Mouse (Mus musculus): Measurements from ENCODE around the gene Rad51b.

DNA sequence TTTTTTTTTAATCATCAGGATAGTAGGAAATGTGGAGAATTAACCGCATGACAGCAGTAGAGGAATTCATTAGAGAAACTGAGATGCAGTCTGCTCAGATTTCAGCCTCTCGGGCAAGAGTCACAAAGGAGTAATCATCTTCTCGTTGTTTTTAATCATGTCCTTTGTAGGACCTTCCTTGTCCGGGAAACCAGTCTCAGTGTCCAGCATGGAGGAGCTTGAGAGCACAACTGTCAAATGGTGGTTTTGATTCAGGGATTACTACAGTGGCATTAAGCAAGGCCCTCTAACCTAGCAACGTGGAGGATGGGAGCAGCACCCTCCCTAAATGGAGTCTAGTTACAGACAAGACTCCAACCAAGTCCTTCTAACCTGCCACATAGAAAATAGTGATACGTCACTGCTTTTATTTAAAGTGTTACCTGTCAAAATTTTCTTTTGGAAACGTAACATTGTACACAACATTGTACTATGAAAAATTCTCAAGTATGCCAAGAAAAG is 278.0 kb downstream of the Rad51b start:
- TF ChIP-seq POLR2A (IDR thresholded peaks at IDR 0.05; ENCODE audit: insufficient read depth, low read length) = no peak
- TF ChIP-seq CTCF (IDR thresholded peaks at IDR 0.05; ENCODE audit: low read depth, low read length) = no peak
